Mouse (Mus musculus) liver, embryonic 11.5 days (tissue): ENCODE data around the gene Bpi. TPM values are rescaled to one million over a fixed set of nuclear protein-coding genes. Genes with fewer than 3 reads are reported as not detected.

ENCODE experiments used
- ATAC-seq: fragments of 200-750 bp; cut with Nextera tagmentation; replicated peaks from 2 replicates; pipeline ENCODE4 v1.8.0; 2017; ENCODE audit warnings: moderate number of reproducible peaks, mild to moderate bottlenecking, moderate TSS enrichment, moderate library complexity; ENCODE audit not compliant: low FRiP score
- DNase-seq: peaks from one replicate; pipeline ENCODE4 v3.0.0-alpha.2; 2017; ENCODE audit warnings: low spot score
- H3K27ac ChIP-seq: fragments of 300-500 bp; sonication (generic); 2 replicates; pipeline ENCODE4 v1.5.1; 2014; ENCODE audit warnings: mild to moderate bottlenecking, low read depth, low read length, control low read depth
- H3K27me3 ChIP-seq: fragments of 300-500 bp; sonication (generic); replicated peaks from 2 replicates; pipeline ENCODE4 v1.6.1; 2014; ENCODE audit warnings: low read length, mixed read lengths; ENCODE audit not compliant: control insufficient read depth, insufficient read depth
- H3K36me3 ChIP-seq: fragments of 300-500 bp; sonication (generic); 2 replicates; pipeline ENCODE4 v1.6.1; 2014; ENCODE audit warnings: mild to moderate bottlenecking, low read length, moderate library complexity, mixed read lengths; ENCODE audit not compliant: control insufficient read depth, insufficient read depth
- H3K4me1 ChIP-seq: fragments of 300-500 bp; sonication (generic); replicated peaks from 2 replicates; pipeline ENCODE4 v1.6.1; 2014; ENCODE audit warnings: low read length, mixed read lengths; ENCODE audit not compliant: control insufficient read depth, insufficient read depth
- H3K4me2 ChIP-seq: fragments of 300-500 bp; sonication (generic); 2 replicates; pipeline ENCODE4 v1.6.1; 2014; ENCODE audit warnings: mild to moderate bottlenecking, control low read depth, moderate library complexity
- H3K4me3 ChIP-seq: fragments of 300-500 bp; sonication (generic); 2 replicates; pipeline ENCODE4 v1.5.1; 2014; ENCODE audit warnings: low read depth, low read length, control low read depth
- H3K9ac ChIP-seq: fragments of 300-500 bp; sonication (generic); 2 replicates; pipeline ENCODE4 v1.6.1; 2014; ENCODE audit warnings: low read depth, low read length, control low read depth
- H3K9me3 ChIP-seq: fragments of 300-500 bp; sonication (generic); 2 replicates; pipeline ENCODE4 v1.6.1; 2016; ENCODE audit warnings: low read length, inconsistent platforms, mixed read lengths; ENCODE audit not compliant: control insufficient read depth
- WGBS: fragments of 180-500 bp; shearing (Covaris S2); extraction: QIAGEN DNeasy Blood & Tissue Kit; methylation state at CpG from one replicate; pipeline ENCODE4 v1.1.7; 2014; 5-methylcytosine and 5-hydroxymethylcytosine counted together
- polyA plus RNA-seq: library from polyadenylated mRNA; unstranded; fragments of >200 nt; fragmentation: Nextera tagmentation; extraction: Ambion mirVana; gene quantifications from 2 replicates; pipeline ENCODE4 v1.2.1, GENCODE M21; 2014

The Bpi gene
- not detected in 2 replicates for polyA plus RNA-seq

- Histone ChIP-seq H3K27ac (no peak within 1 kb of the TSS), H3K9ac (no peak within 1 kb of the TSS), H3K36me3 (no peaks in the 10 kb centered on the region), H3K4me3 (no peak within 1 kb of the TSS), H3K4me1 (no peaks in the 10 kb centered on the region; the same call in 1 of the 2 replicates), H3K9me3 (no peaks in the 10 kb centered on the region), H3K4me2 (no peak within 1 kb of the TSS), H3K27me3 (no peaks in the 10 kb centered on the region)
- DNase-seq = no peak
- ATAC-seq = no peak
- WGBS = 37% methylated on average over 18 of the region's 18 CpGs
These were observed at the start of gene Bpi for GRCm38 (mm10) chr2:158258005-158258418. TSS of gene Bpi (plus strand) at chr2:158258094.

- no peak for DNase-seq
- Histone ChIP-seq H3K9me3 (no peaks in the 10 kb centered on the region), H3K4me3 (no peak overlapping the region), H3K27me3 (no peaks in the 10 kb centered on the region; the same call in 1 of the 2 replicates), H3K9ac (no peak overlapping the region), H3K27ac (no peak overlapping the region), H3K36me3 (no peaks in the 10 kb centered on the region), H3K4me2 (no peak overlapping the region), H3K4me1 (peaks cover 3% of the 10 kb centered on the region)
- ATAC-seq = no peak
- WGBS = 43% methylated on average over 9 of the region's 9 CpGs
These were observed 48.1 kb upstream of the Bpi start for GRCm38 (mm10) chr2:158209776-158210175.

- no peak overlapping the region for H3K9ac ChIP-seq
These were observed 47.4 kb upstream of the Bpi start for GRCm38 (mm10) chr2:158210503-158210902.

GRCm38 (mm10) chr2:158210958-158211357, 46.9 kb upstream of the Bpi start:
- Histone ChIP-seq H3K4me1 (peaks cover 3% of the 10 kb centered on the region), H3K9me3 (no peaks in the 10 kb centered on the region), H3K4me3 (no peak overlapping the region), H3K9ac (no peak overlapping the region), H3K36me3 (no peaks in the 10 kb centered on the region), H3K27ac (no peak overlapping the region), H3K27me3 (no peaks in the 10 kb centered on the region; the same call in 1 of the 2 replicates), H3K4me2 (peak overlapping the region; percentile 20)
- DNase-seq = no peak
- WGBS = 40% methylated on average over 10 of the region's 10 CpGs
- ATAC-seq = no peak

More at GRCm38 (mm10) chr2:158210503-158210902, 47.4 kb upstream of the Bpi start:
- Histone ChIP-seq H3K36me3 (no peaks in the 10 kb centered on the region), H3K4me2 (no peak overlapping the region), H3K4me3 (no peak overlapping the region), H3K9me3 (no peaks in the 10 kb centered on the region), H3K27ac (no peak overlapping the region), H3K27me3 (no peaks in the 10 kb centered on the region; the same call in 1 of the 2 replicates), H3K4me1 (peaks cover 3% of the 10 kb centered on the region)
- WGBS = 37% methylated on average over 4 of the region's 4 CpGs
- no peak for ATAC-seq
- DNase-seq = no peak

- WGBS = 64% methylated on average over 4 of the region's 4 CpGs
- no peak for DNase-seq
These were observed 46.0 kb upstream of the Bpi start for GRCm38 (mm10) chr2:158211764-158212471.

GRCm38 (mm10) chr2:158215283-158216117, 42.4 kb upstream of the Bpi start:
- ATAC-seq (no peak), DNase-seq (no peak)
- Histone ChIP-seq H3K27me3 (no peaks in the 10 kb centered on the region; the same call in 1 of the 2 replicates), H3K27ac (no peak overlapping the region), H3K9me3 (no peaks in the 10 kb centered on the region), H3K4me2 (no peak overlapping the region), H3K4me1 (no peaks in the 10 kb centered on the region; the same call in none of the 2 replicates), H3K4me3 (no peak overlapping the region), H3K9ac (no peak overlapping the region), H3K36me3 (no peaks in the 10 kb centered on the region)
- WGBS = 41% methylated on average over 9 of the region's 9 CpGs

More at GRCm38 (mm10) chr2:158211764-158212471, 46.0 kb upstream of the Bpi start:
- H3K27me3 ChIP-seq = no peaks in the 10 kb centered on the region; the same call in 1 of the 2 replicates
- no peak overlapping the region for H3K4me2 ChIP-seq
- H3K27ac ChIP-seq = no peak overlapping the region
- ATAC-seq = no peak
- H3K9me3 ChIP-seq = no peaks in the 10 kb centered on the region
- H3K4me1 ChIP-seq = peaks cover 3% of the 10 kb centered on the region
- no peaks in the 10 kb centered on the region for H3K36me3 ChIP-seq
- no peak overlapping the region for H3K4me3 ChIP-seq
- H3K9ac ChIP-seq = no peak overlapping the region

GRCm38 (mm10) chr2:158216510-158216909, 41.4 kb upstream of the Bpi start:
- DNase-seq = no peak
- 83% methylated on average over 8 of the region's 8 CpGs for WGBS

GRCm38 (mm10) chr2:158219562-158219961, 38.3 kb upstream of the Bpi start:
- WGBS = 71% methylated on average over 2 of the region's 2 CpGs
- no peaks in the 10 kb centered on the region for H3K9me3 ChIP-seq
- no peak overlapping the region for H3K4me3 ChIP-seq
- ATAC-seq (no peak), DNase-seq (no peak)
- no peaks in the 10 kb centered on the region for H3K36me3 ChIP-seq
- no peak overlapping the region for H3K27ac ChIP-seq
- H3K9ac ChIP-seq = no peak overlapping the region
- no peaks in the 10 kb centered on the region for H3K4me1 ChIP-seq
- no peaks in the 10 kb centered on the region for H3K27me3 ChIP-seq
- H3K4me2 ChIP-seq = no peak overlapping the region

More at GRCm38 (mm10) chr2:158216510-158216909, 41.4 kb upstream of the Bpi start:
- Histone ChIP-seq H3K9me3 (no peaks in the 10 kb centered on the region), H3K36me3 (no peaks in the 10 kb centered on the region), H3K4me2 (no peak overlapping the region), H3K27ac (no peak overlapping the region; the same call in 1 of the 2 replicates), H3K9ac (no peak overlapping the region), H3K27me3 (no peaks in the 10 kb centered on the region; the same call in 1 of the 2 replicates), H3K4me3 (no peak overlapping the region), H3K4me1 (no peaks in the 10 kb centered on the region)
- ATAC-seq = no peak
